Mouse (Mus musculus) C2C12 (cell line): ENCODE results near the gene Olfr370.

Experiments used
- CEBPB ChIP-seq: IDR thresholded peaks from one replicate; pipeline ENCODE4 v1.6.1; 2011; ENCODE audit warnings: low read depth, mild to moderate bottlenecking, control low read depth, moderate library complexity
- CTCF ChIP-seq: IDR thresholded peaks from one replicate; pipeline ENCODE4 v1.5.1; 2011; ENCODE audit not compliant: control insufficient read depth, insufficient read depth, insufficient read length
- MYOG ChIP-seq: IDR thresholded peaks from one replicate; pipeline ENCODE4 v1.6.1; 2011; ENCODE audit not compliant: control insufficient read depth, insufficient read length; ENCODE audit errors: extremely low read depth

- no peak for TF ChIP-seq CTCF
- TF ChIP-seq CEBPB, result no peak
- TF ChIP-seq MYOG, result no peak
Observed at GRCm38 (mm10) chr8:83568128-83568527, 32.5 kb downstream of the Olfr370 start.
